In genomic region chr13:79035276-79035675, GRCm38 (mm10) we compare ENCODE assay signal across 31 mouse cellular contexts.
"Had no signal": no experiment of that assay in that cellular context is flagged by ENCODE, and none has a peak within 500 bp of the region (broad histone marks: within the 10 kb centered on the region; RNA-seq: fewer than 3 reads in every experiment).

No protein-coding gene starts in this region.

- H3K4me1 ChIP-seq: limb, embryonic 13.5 days; limb, embryonic 15.5 days; liver, embryonic 12.5 days; liver, embryonic 13.5 days; liver, embryonic 15.5 days; lung, embryonic 15.5 days; megakaryocyte, embryonic 14.5 days; midbrain, embryonic 12.5 days; midbrain, embryonic 13.5 days; midbrain, embryonic 15.5 days; neural tube, embryonic 12.5 days; neural tube, embryonic 13.5 days had no signal

- H3K9me3 ChIP-seq: limb, embryonic 10.5 days; limb, embryonic 12.5 days; limb, embryonic 13.5 days; limb, embryonic 15.5 days; liver, embryonic 12.5 days; liver, embryonic 13.5 days; liver, embryonic 15.5 days; lung, embryonic 15.5 days; megakaryocyte, embryonic 14.5 days; midbrain, embryonic 10.5 days; midbrain, embryonic 12.5 days; midbrain, embryonic 13.5 days; midbrain, embryonic 15.5 days; neural tube, embryonic 12.5 days; neural tube, embryonic 13.5 days had no signal

- H3K27me3 ChIP-seq: limb, embryonic 12.5 days; limb, embryonic 13.5 days; limb, embryonic 15.5 days; liver, embryonic 12.5 days; liver, embryonic 13.5 days; liver, embryonic 15.5 days; lung, embryonic 15.5 days; megakaryocyte, embryonic 14.5 days; midbrain, embryonic 12.5 days; midbrain, embryonic 13.5 days; midbrain, embryonic 15.5 days; neural tube, embryonic 12.5 days; neural tube, embryonic 13.5 days had no signal

- DNase-seq: left cerebral cortex, postnatal 4 days; liver; liver, embryonic 13.5 days; liver, postnatal 0 days; lung, adult 18-20 months; lung, adult 2 months; lung, embryonic 14.5 days; lung, postnatal 10 days; lung, postnatal 14 days; lung, postnatal 36 days; lung, postnatal 4 days; midbrain, embryonic 14.5 days had no signal

- ATAC-seq: liver, embryonic 12.5 days; liver, postnatal 0 days; lung, postnatal 0 days; midbrain, embryonic 13.5 days; midbrain, embryonic 15.5 days had no signal

- H3K27ac ChIP-seq: limb, embryonic 10.5 days; limb, embryonic 12.5 days; limb, embryonic 13.5 days; limb, embryonic 15.5 days; liver, embryonic 12.5 days; liver, embryonic 13.5 days; liver, embryonic 14.5 days; liver, embryonic 15.5 days; lung, embryonic 15.5 days; macrophage; midbrain, embryonic 10.5 days; midbrain, embryonic 12.5 days; midbrain, embryonic 13.5 days; midbrain, embryonic 15.5 days; neural tube, embryonic 12.5 days; neural tube, embryonic 13.5 days had no signal

- H3K4me3 ChIP-seq: limb, embryonic 10.5 days; limb, embryonic 12.5 days; limb, embryonic 13.5 days; limb, embryonic 15.5 days; liver, embryonic 12.5 days; liver, embryonic 13.5 days; liver, embryonic 15.5 days; lung, embryonic 15.5 days; megakaryocyte, embryonic 14.5 days; midbrain, embryonic 10.5 days; midbrain, embryonic 12.5 days; midbrain, embryonic 13.5 days; midbrain, embryonic 15.5 days; myocyte; neural tube, embryonic 12.5 days; neural tube, embryonic 13.5 days had no signal

- H3K4me2 ChIP-seq: limb, embryonic 12.5 days; limb, embryonic 13.5 days; limb, embryonic 15.5 days; liver, embryonic 11.5 days; liver, embryonic 12.5 days; liver, embryonic 13.5 days; liver, embryonic 15.5 days; lung, embryonic 14.5 days; lung, embryonic 15.5 days; midbrain, embryonic 12.5 days; midbrain, embryonic 13.5 days; midbrain, embryonic 15.5 days; neural tube, embryonic 12.5 days; neural tube, embryonic 13.5 days had no signal

- H3K36me3 ChIP-seq: limb, embryonic 10.5 days; limb, embryonic 12.5 days; limb, embryonic 13.5 days; limb, embryonic 15.5 days; liver, embryonic 12.5 days; liver, embryonic 13.5 days; liver, embryonic 15.5 days; lung, embryonic 15.5 days; midbrain, embryonic 10.5 days; midbrain, embryonic 12.5 days; midbrain, embryonic 13.5 days; midbrain, embryonic 15.5 days; neural tube, embryonic 12.5 days; neural tube, embryonic 13.5 days had no signal

- H3K9ac ChIP-seq: limb, embryonic 12.5 days; limb, embryonic 13.5 days; limb, embryonic 15.5 days; liver, embryonic 12.5 days; liver, embryonic 13.5 days; liver, embryonic 14.5 days; liver, embryonic 15.5 days; liver, postnatal 0 days; lung, embryonic 14.5 days; lung, embryonic 15.5 days; midbrain, embryonic 12.5 days; midbrain, embryonic 13.5 days; midbrain, embryonic 15.5 days; neural tube, embryonic 12.5 days; neural tube, embryonic 13.5 days had no signal
